Mouse (Mus musculus): ENCODE results near the gene Fgd2. TPM values are rescaled to one million over a fixed set of nuclear protein-coding genes. Genes with fewer than 3 reads are reported as not detected.
"Not testable (repeated sequence)": the region's sequence is repeated elsewhere in the genome, so short reads cannot be mapped to it uniquely, and the experiment has no call there.

Fgd2 gene
- polyA plus RNA-seq, 1 experiment: 26.4 TPM

- peak; percentile 18 for DNase-seq (ENCODE audit: low spot score)
Measured at GRCm38 (mm10) chr17:29336266-29336990, 24.3 kb upstream of the Fgd2 start.

GRCm38 (mm10) chr17:29337979-29338823 lies 22.5 kb upstream of the Fgd2 start:
- DNase-seq (ENCODE audit: low spot score): peak; percentile 18

- no peak for DNase-seq (ENCODE audit: low spot score)
Measured at GRCm38 (mm10) chr17:29339170-29339768, 21.4 kb upstream of the Fgd2 start.

- DNase-seq (ENCODE audit: low spot score): no peak
Measured at GRCm38 (mm10) chr17:29340406-29341261, 20.1 kb upstream of the Fgd2 start.

GRCm38 (mm10) chr17:29341591-29342003 lies 19.1 kb upstream of the Fgd2 start:
- DNase-seq (ENCODE audit: low spot score): no peak

- DNase-seq (ENCODE audit: low spot score): no peak
Measured at GRCm38 (mm10) chr17:29342010-29342910, 18.5 kb upstream of the Fgd2 start.

- no peak for DNase-seq (ENCODE audit: low spot score)
Measured at GRCm38 (mm10) chr17:29343241-29343640, 17.5 kb upstream of the Fgd2 start.

- no peak for DNase-seq (ENCODE audit: low spot score)
Measured at GRCm38 (mm10) chr17:29345272-29345671, 15.4 kb upstream of the Fgd2 start.

- DNase-seq (ENCODE audit: low spot score): no peak
Measured at GRCm38 (mm10) chr17:29346496-29347125, 14.1 kb upstream of the Fgd2 start.

GRCm38 (mm10) chr17:29347126-29347644 lies 13.5 kb upstream of the Fgd2 start:
- no peak for DNase-seq (ENCODE audit: low spot score)

GRCm38 (mm10) chr17:29347645-29348256 lies 13.0 kb upstream of the Fgd2 start, which contains the start of gene Mtch1:
Mtch1 (minus strand) TSS chr17:29347934.
- DNase-seq (ENCODE audit: low spot score): peak; percentile 98

- DNase-seq (ENCODE audit: low spot score): no peak
Measured at GRCm38 (mm10) chr17:29348996-29349395, 11.7 kb upstream of the Fgd2 start.

- DNase-seq (ENCODE audit: low spot score): not testable (repeated sequence)
Measured at GRCm38 (mm10) chr17:29351056-29351455, 9.7 kb upstream of the Fgd2 start.

- no peak for DNase-seq (ENCODE audit: low spot score)
Measured at GRCm38 (mm10) chr17:29355461-29355840, 5.3 kb upstream of the Fgd2 start.

- no peak for DNase-seq (ENCODE audit: low spot score)
Measured at GRCm38 (mm10) chr17:29355841-29356478, 4.8 kb upstream of the Fgd2 start.

- no peak for DNase-seq (ENCODE audit: low spot score)
Measured at GRCm38 (mm10) chr17:29356479-29356856, 4.2 kb upstream of the Fgd2 start.

GRCm38 (mm10) chr17:29356882-29357281 lies 3.8 kb upstream of the Fgd2 start:
- DNase-seq (ENCODE audit: low spot score): no peak

- no peak for DNase-seq (ENCODE audit: low spot score)
Measured at GRCm38 (mm10) chr17:29358928-29359327, 1.8 kb upstream of the Fgd2 start.

Data from urinary bladder, adult 2 months (tissue).